Comparison of ENCODE assay signal across 11 mouse cellular contexts in the genomic region with DNA sequence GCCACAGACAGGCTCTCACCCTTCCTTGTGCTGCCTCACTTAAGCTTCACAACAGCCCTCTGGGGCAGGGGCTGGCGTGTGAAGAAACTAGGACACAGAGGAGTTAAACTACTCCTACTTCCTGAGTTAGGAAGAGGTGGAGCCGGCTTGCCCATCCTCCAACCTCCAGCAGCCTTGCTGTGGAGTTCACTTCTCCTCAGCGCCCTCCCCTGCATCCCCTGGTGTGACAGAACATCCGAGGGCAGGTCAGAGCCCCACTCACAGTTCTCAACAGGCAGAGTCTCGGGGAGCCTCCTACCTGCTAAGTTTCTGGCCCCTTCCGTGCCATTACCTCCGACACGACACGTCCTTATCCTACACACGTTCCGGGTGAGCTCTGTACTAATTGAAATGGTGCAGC.
A peak's percentile ranks its signal among the peaks of the same experiment; 100 is the strongest.
DNase-seq lines count a peak whose midpoint lies in the region; ATAC-seq and TF ChIP-seq lines count a peak whose summit lies in the region.
"Had no signal": no experiment of that assay in that cellular context is flagged by ENCODE, and none has a peak within 500 bp of the region (broad histone marks: within the 10 kb centered on the region; RNA-seq: fewer than 3 reads in every experiment).

No protein-coding gene starts in this region.

- no peak overlapping the region for H3K27ac ChIP-seq in heart, embryonic 11.5 days (ENCODE audit: low read depth, low read length)
- peak overlapping the region; percentile 71 for H3K27ac ChIP-seq in left cerebral cortex, adult 2 months
- 0 out of 2 replicates have a peak overlapping the region, but pooled peaks have one; percentile 30 for H3K27ac ChIP-seq in embryonic facial prominence, embryonic 13.5 days
- H3K27ac ChIP-seq in olfactory bulb, adult 2 months (ENCODE audit: insufficient read depth, low read depth, low read length): peak overlapping the region; percentile 45; the same call in 1 of the 2 replicates

- no peak overlapping the region for H3K4me3 ChIP-seq in heart, embryonic 11.5 days (ENCODE audit: low read depth, low read length)
- H3K4me3 ChIP-seq in left cerebral cortex, adult 2 months: no peak overlapping the region
- H3K4me3 ChIP-seq in embryonic facial prominence, embryonic 13.5 days: peak overlapping the region; percentile 32
- H3K4me3 ChIP-seq in olfactory bulb, adult 2 months (ENCODE audit: insufficient read depth, low read depth, low read length): no peak overlapping the region
- H3K4me3 ChIP-seq: myocyte had no signal

- H3K4me1 ChIP-seq in heart, embryonic 11.5 days (ENCODE audit: control insufficient read depth, insufficient read depth, low read length): no peaks in the 10 kb centered on the region
- H3K4me1 ChIP-seq in embryonic facial prominence, embryonic 13.5 days: no peaks in the 10 kb centered on the region
- peaks cover 17% of the 10 kb centered on the region for H3K4me1 ChIP-seq in olfactory bulb, adult 2 months (ENCODE audit: control insufficient read depth, insufficient read depth, low read length)

- no peaks in the 10 kb centered on the region for H3K9me3 ChIP-seq in heart, embryonic 11.5 days (replicated peaks; ENCODE audit: control insufficient read depth, low read length)
- no peaks in the 10 kb centered on the region for H3K9me3 ChIP-seq in embryonic facial prominence, embryonic 13.5 days

- H3K9ac ChIP-seq in heart, embryonic 11.5 days (ENCODE audit: low read depth, low read length): no peak overlapping the region
- 0 out of 2 replicates have a peak overlapping the region, but pooled peaks have one; percentile 22 for H3K9ac ChIP-seq in embryonic facial prominence, embryonic 13.5 days

- no peak for DNase-seq in heart, postnatal 10 days
- no peak for DNase-seq in left cerebral cortex, adult 2 months (ENCODE audit: extremely low spot score in 1 of 2, low spot score in 2 of 2)
- DNase-seq in left cerebral cortex, postnatal 14 days (ENCODE audit: low spot score in 2 of 2): no peak
- no peak for DNase-seq in layer of hippocampus, adult 9-11 months
- DNase-seq in right cerebral cortex, postnatal 25 days: no peak
- DNase-seq: adrenal gland, postnatal 25 days had no signal

- no peak for TF ChIP-seq POLR2A in olfactory bulb, adult 2 months (IDR thresholded peaks at IDR 0.05; ENCODE audit: insufficient read depth, low read depth, low read length)

- 37% methylated on average over 11 of the region's 11 CpGs for WGBS in heart, embryonic 11.5 days (ENCODE audit: insufficient replicate concordance)
- WGBS in embryonic facial prominence, embryonic 13.5 days: 22% methylated on average over 11 of the region's 11 CpGs
- 52% methylated on average over 11 of the region's 11 CpGs for WGBS in olfactory bulb, adult 2 months

- intact Hi-C loops in heart, postnatal 10 days (cut with DNase I): no loop called here
- intact Hi-C loops in left cerebral cortex, adult 2 months (cut with DNase I): no loop called here
- intact Hi-C loops in left cerebral cortex, postnatal 14 days (cut with DNase I): no loop called here

- no peak for TF ChIP-seq CTCF in left cerebral cortex, adult 2 months (IDR thresholded peaks at IDR 0.05)
- TF ChIP-seq CTCF in olfactory bulb, adult 2 months (IDR thresholded peaks at IDR 0.05; ENCODE audit: insufficient read depth, low read depth, low read length): no peak

- no peak for ATAC-seq in heart, embryonic 11.5 days (replicated peaks; ENCODE audit: insufficient number of reproducible peaks, low FRiP score, low TSS enrichment)
- no peak for ATAC-seq in embryonic facial prominence, embryonic 13.5 days (ENCODE audit: insufficient number of reproducible peaks, insufficient read depth, low FRiP score, low TSS enrichment, low read depth)

- H3K27me3 ChIP-seq in heart, embryonic 11.5 days (ENCODE audit: control insufficient read depth, insufficient read depth, low read length): no peaks in the 10 kb centered on the region
- H3K27me3 ChIP-seq in embryonic facial prominence, embryonic 13.5 days: no peaks in the 10 kb centered on the region

- H3K36me3 ChIP-seq in heart, embryonic 11.5 days (ENCODE audit: control insufficient read depth, insufficient read depth, low read length): no peaks in the 10 kb centered on the region
- H3K36me3 ChIP-seq in embryonic facial prominence, embryonic 13.5 days: no peaks in the 10 kb centered on the region

- H3K4me2 ChIP-seq in heart, embryonic 11.5 days: peak overlapping the region; percentile 24; the same call in 1 of the 2 replicates
- H3K4me2 ChIP-seq in embryonic facial prominence, embryonic 13.5 days: peak overlapping the region; percentile 54
- H3K4me2 ChIP-seq: midbrain, embryonic 11.5 days had no signal
